Comparison of ENCODE assay signal across 30 mouse cellular contexts in genomic region chr6:49156826-49157175, GRCm38 (mm10). TPM values are rescaled to one million over a fixed set of nuclear protein-coding genes. Genes with fewer than 3 reads are reported as not detected.
A peak's percentile ranks its signal among the peaks of the same experiment; 100 is the strongest.
DNase-seq lines count a peak whose midpoint lies in the region; ATAC-seq and TF ChIP-seq lines count a peak whose summit lies in the region.
"Had no signal": no experiment of that assay in that cellular context is flagged by ENCODE, and none has a peak within 500 bp of the region (broad histone marks: within the 10 kb centered on the region; RNA-seq: fewer than 3 reads in every experiment).

No protein-coding gene starts in this region.

- H3K4me2 ChIP-seq in forebrain, postnatal 0 days (ENCODE audit: low read depth) = no peak overlapping the region
- H3K4me2 ChIP-seq in forebrain, embryonic 11.5 days (ENCODE audit: low read depth, low read length, severe bottlenecking) = no peak overlapping the region
- no peak overlapping the region for H3K4me2 ChIP-seq in lung, embryonic 16.5 days (ENCODE audit: low read depth, low read length)
- H3K4me2 ChIP-seq: embryonic facial prominence, embryonic 15.5 days; heart, embryonic 15.5 days; limb, embryonic 15.5 days; liver, embryonic 13.5 days; midbrain, embryonic 15.5 days; neural tube, embryonic 15.5 days had no signal

- H3K4me1 ChIP-seq in forebrain, postnatal 0 days (ENCODE audit: insufficient read depth) = no peaks in the 10 kb centered on the region; the same call in 1 of the 2 replicates
- H3K4me1 ChIP-seq in forebrain, embryonic 11.5 days (replicated peaks; ENCODE audit: control insufficient read depth, insufficient read depth, low read length) = no peaks in the 10 kb centered on the region
- peaks cover 24% of the 10 kb centered on the region for H3K4me1 ChIP-seq in lung, embryonic 16.5 days (replicated peaks; ENCODE audit: control insufficient read depth, insufficient read depth, low read length)
- no peaks in the 10 kb centered on the region for H3K4me1 ChIP-seq in thymus, adult 2 months (replicated peaks; ENCODE audit: control insufficient read depth, insufficient read depth, low read length)
- H3K4me1 ChIP-seq: embryonic facial prominence, embryonic 10.5 days; limb, embryonic 10.5 days had no signal

- peak; percentile 45; the same call in 1 of the 2 replicates for ATAC-seq in forebrain, postnatal 0 days
- ATAC-seq in forebrain, embryonic 11.5 days (replicated peaks; ENCODE audit: low FRiP score) = no peak
- ATAC-seq in lung, embryonic 16.5 days (ENCODE audit: low read depth) = peak; percentile 39
- ATAC-seq: CD4-positive, CD25-positive, alpha-beta regulatory T cell, adult 4 months; intestine, embryonic 16.5 days; midbrain, embryonic 15.5 days had no signal

- no peak overlapping the region for H3K9ac ChIP-seq in forebrain, postnatal 0 days
- H3K9ac ChIP-seq in forebrain, embryonic 11.5 days (ENCODE audit: low read length) = no peak overlapping the region
- H3K9ac ChIP-seq in lung, embryonic 16.5 days (ENCODE audit: low read length) = no peak overlapping the region
- H3K9ac ChIP-seq: embryonic facial prominence, embryonic 15.5 days; heart, embryonic 15.5 days; limb, embryonic 15.5 days; liver, embryonic 13.5 days; midbrain, embryonic 15.5 days; neural tube, embryonic 15.5 days had no signal

- DNase-seq in forebrain, postnatal 0 days = no peak
- no peak for DNase-seq in forebrain, embryonic 11.5 days (ENCODE audit: low spot score)
- no peak for DNase-seq in lung, postnatal 25 days (ENCODE audit: low spot score)
- peak; percentile 83 for DNase-seq in gastrocnemius, adult 2 months
- DNase-seq in gastrocnemius, postnatal 25 days = peak; percentile 38
- no peak for DNase-seq in MN1 (ENCODE audit: low spot score)
- DNase-seq in thymus, adult 2 months = no peak
- DNase-seq: adrenal gland, adult 2 months; cerebellum, adult 8-10 months; cerebellum, postnatal 25 days; kidney, adult 8-10 months; kidney, postnatal 4 days; liver, embryonic 13.5 days; lung, adult 18-20 months; retina, postnatal 1 day; right cerebral cortex, postnatal 25 days had no signal

- TF ChIP-seq CTCF in forebrain, postnatal 0 days (IDR thresholded peaks at IDR 0.05; ENCODE audit: low read depth) = no peak
- no peak for TF ChIP-seq CTCF in gastrocnemius, adult 2 months (IDR thresholded peaks at IDR 0.05)
- TF ChIP-seq CTCF in thymus, adult 2 months (IDR thresholded peaks at IDR 0.05; ENCODE audit: borderline replicate concordance, control insufficient read depth, extremely low read depth, insufficient read depth, low read length, poor library complexity) = no peak

- TF ChIP-seq POLR2A in thymus, adult 2 months (IDR thresholded peaks at IDR 0.05; ENCODE audit: control insufficient read depth, extremely low read depth, insufficient read depth, low read length, poor library complexity) = no peak

- H3K36me3 ChIP-seq in forebrain, postnatal 0 days (ENCODE audit: insufficient read depth) = no peaks in the 10 kb centered on the region
- no peaks in the 10 kb centered on the region for H3K36me3 ChIP-seq in forebrain, embryonic 11.5 days (ENCODE audit: control insufficient read depth, insufficient read depth, low read length)
- no peaks in the 10 kb centered on the region for H3K36me3 ChIP-seq in lung, embryonic 16.5 days (ENCODE audit: control insufficient read depth, insufficient read depth, low read length)
- H3K36me3 ChIP-seq in thymus, adult 2 months (ENCODE audit: control insufficient read depth, insufficient read depth, low read length) = no peaks in the 10 kb centered on the region
- H3K36me3 ChIP-seq: embryonic facial prominence, embryonic 15.5 days; heart, embryonic 15.5 days; limb, embryonic 15.5 days; liver, embryonic 13.5 days; midbrain, embryonic 10.5 days; midbrain, embryonic 15.5 days; neural tube, embryonic 15.5 days had no signal

- no peaks in the 10 kb centered on the region for H3K27me3 ChIP-seq in forebrain, postnatal 0 days (ENCODE audit: insufficient read depth, low read length)
- H3K27me3 ChIP-seq in forebrain, embryonic 11.5 days (ENCODE audit: control insufficient read depth, insufficient read depth, low read length) = no peaks in the 10 kb centered on the region
- H3K27me3 ChIP-seq in lung, embryonic 16.5 days (ENCODE audit: control insufficient read depth, insufficient read depth, low read depth, low read length) = no peaks in the 10 kb centered on the region
- H3K27me3 ChIP-seq in thymus, adult 2 months (ENCODE audit: control insufficient read depth, insufficient read depth, low read length) = no peaks in the 10 kb centered on the region
- H3K27me3 ChIP-seq: embryonic facial prominence, embryonic 15.5 days; heart, embryonic 15.5 days; limb, embryonic 15.5 days; liver, embryonic 13.5 days; midbrain, embryonic 15.5 days; neural tube, embryonic 15.5 days had no signal

- intact Hi-C loops in gastrocnemius, adult 2 months (cut with DNase I) = loop anchor here (5.0 kb wide), 1 partner anchor 60 kb away; no protein-coding TSS in a partner anchor

- no peak overlapping the region for H3K4me3 ChIP-seq in forebrain, postnatal 0 days (ENCODE audit: low read depth, low read length)
- no peak overlapping the region for H3K4me3 ChIP-seq in forebrain, embryonic 11.5 days (ENCODE audit: low read depth, low read length)
- H3K4me3 ChIP-seq in lung, embryonic 16.5 days (ENCODE audit: low read length) = no peak overlapping the region
- no peak overlapping the region for H3K4me3 ChIP-seq in gastrocnemius, adult 2 months
- H3K4me3 ChIP-seq in thymus, adult 2 months (ENCODE audit: control insufficient read depth, insufficient read depth, low read length) = no peak overlapping the region
- H3K4me3 ChIP-seq: embryonic facial prominence, embryonic 10.5 days; embryonic facial prominence, embryonic 15.5 days; heart, embryonic 15.5 days; limb, embryonic 10.5 days; limb, embryonic 15.5 days; liver, embryonic 13.5 days; midbrain, embryonic 10.5 days; midbrain, embryonic 15.5 days; neural tube, embryonic 15.5 days had no signal

- peak overlapping the region; percentile 45; the same call in 1 of the 2 replicates for H3K27ac ChIP-seq in forebrain, postnatal 0 days (ENCODE audit: low read depth, low read length)
- no peak overlapping the region for H3K27ac ChIP-seq in forebrain, embryonic 11.5 days (ENCODE audit: low read depth, low read length)
- 0 out of 2 replicates have a peak overlapping the region, but pooled peaks have one; percentile 6 for H3K27ac ChIP-seq in lung, embryonic 16.5 days (ENCODE audit: low read length)
- H3K27ac ChIP-seq in gastrocnemius, adult 2 months = peak overlapping the region; percentile 86
- no peak overlapping the region for H3K27ac ChIP-seq in thymus, adult 2 months (ENCODE audit: control insufficient read depth, insufficient read depth, low read length)
- H3K27ac ChIP-seq: embryonic facial prominence, embryonic 10.5 days; embryonic facial prominence, embryonic 15.5 days; heart, embryonic 15.5 days; kidney, postnatal 0 days; limb, embryonic 10.5 days; limb, embryonic 15.5 days; liver, embryonic 13.5 days; midbrain, embryonic 10.5 days; midbrain, embryonic 15.5 days; neural tube, embryonic 15.5 days had no signal

- H3K9me3 ChIP-seq in forebrain, postnatal 0 days (ENCODE audit: low read length) = no peaks in the 10 kb centered on the region
- H3K9me3 ChIP-seq in forebrain, embryonic 11.5 days (ENCODE audit: control insufficient read depth, low read length) = no peaks in the 10 kb centered on the region
- no peaks in the 10 kb centered on the region for H3K9me3 ChIP-seq in lung, embryonic 16.5 days (ENCODE audit: control insufficient read depth, low read length)
- H3K9me3 ChIP-seq: embryonic facial prominence, embryonic 10.5 days; embryonic facial prominence, embryonic 15.5 days; heart, embryonic 15.5 days; limb, embryonic 10.5 days; limb, embryonic 15.5 days; liver, embryonic 13.5 days; midbrain, embryonic 10.5 days; midbrain, embryonic 15.5 days; neural tube, embryonic 15.5 days had no signal

- WGBS in forebrain, postnatal 0 days = 51% methylated on average over 3 of the region's 3 CpGs
- 95% methylated on average over 3 of the region's 3 CpGs for WGBS in forebrain, embryonic 11.5 days
- 53% methylated on average over 3 of the region's 3 CpGs for WGBS in lung, embryonic 16.5 days
- 94% methylated on average over 3 of the region's 3 CpGs for WGBS in thymus, adult 2 months

RNA-seq across cellular contexts. Expression of gene Igf2bp3, which starts 58.0 kb away (rescaled TPM):
- total RNA-seq in forebrain, postnatal 0 days (2014; rRNA removed) = 9.1 and 12.8 TPM in 2 replicates
- 12.3 and 13.5 TPM in 2 replicates for polyA plus RNA-seq in forebrain, postnatal 0 days (2015; fragmentation: Nextera tagmentation; extraction: Ambion mirVana)
- 121 and 132 TPM in 2 replicates for polyA plus RNA-seq in forebrain, embryonic 11.5 days (2014; fragmentation: Nextera tagmentation; extraction: Ambion mirVana)
- 37.5 and 41.0 TPM in 2 replicates for polyA plus RNA-seq in lung, embryonic 16.5 days (2015; fragmentation: Nextera tagmentation; extraction: Ambion mirVana)
- under 1 TPM; 0.06 to 0.13 TPM for total RNA-seq in gastrocnemius, adult 2 months (2021)
- total RNA-seq in gastrocnemius, postnatal 25 days (2021) = under 1 TPM; 0.15 to 0.29 TPM
- polyA plus RNA-seq in thymus, adult 2 months (2012; rRNA removed) = 1.3 and 1.9 TPM in 2 replicates
- total RNA-seq: heart, adult 8-10 months; layer of hippocampus, adult 8-10 months had no signal

Comparison
In these comparisons a context has a peak if more than half of its experiments do, and no peak if none do; other contexts are left out.
1. H3K27ac ChIP-seq: peak in forebrain, postnatal 0 days (single experiment), lung, embryonic 16.5 days (single experiment) and gastrocnemius, adult 2 months (single experiment); none in forebrain, embryonic 11.5 days (single experiment) and thymus, adult 2 months (single experiment).
2. DNase-seq: peak in gastrocnemius, adult 2 months (single experiment) and gastrocnemius, postnatal 25 days (single experiment); none in forebrain, postnatal 0 days (single experiment), forebrain, embryonic 11.5 days (single experiment), lung, postnatal 25 days (single experiment), MN1 (single experiment) and thymus, adult 2 months (single experiment).